In the genomic region with DNA sequence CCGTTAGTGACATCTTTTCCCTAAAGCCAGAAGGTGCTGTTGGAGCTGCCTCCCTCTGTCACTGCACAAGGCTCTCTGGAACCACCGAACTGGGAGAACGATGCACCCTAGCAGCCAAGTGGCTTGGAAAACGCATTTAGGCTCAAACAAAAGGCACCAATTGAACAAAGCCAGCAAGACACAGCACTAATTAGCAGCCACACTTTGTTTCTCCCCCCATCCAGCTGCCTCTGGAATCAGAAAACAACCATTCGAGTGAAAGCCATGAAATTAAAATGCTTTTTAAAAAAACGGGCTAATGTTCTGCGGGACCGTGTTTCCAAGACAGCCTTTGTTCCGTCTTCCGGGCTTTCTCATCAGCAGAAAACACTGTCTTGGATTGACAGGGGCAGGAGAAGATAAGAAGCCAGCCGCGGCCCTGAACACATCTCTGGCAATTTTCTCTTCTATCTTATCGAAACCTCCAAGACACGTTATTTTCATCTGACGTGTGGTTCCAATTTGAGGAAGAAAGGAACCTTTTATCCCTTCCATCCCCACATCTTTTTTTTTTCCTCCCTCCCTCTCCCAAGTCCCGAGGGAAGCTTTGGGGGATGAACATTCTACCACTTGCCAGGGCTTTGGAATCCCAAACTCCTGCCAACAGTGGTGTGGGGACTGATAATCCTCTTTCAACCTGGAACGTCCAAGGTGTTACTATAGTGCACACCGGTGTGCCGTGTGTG, we compare ENCODE assay signal across 9 mouse cellular contexts. TPM values are rescaled to one million over a fixed set of nuclear protein-coding genes. Genes with fewer than 3 reads are reported as not detected.
A peak's percentile ranks its signal among the peaks of the same experiment; 100 is the strongest.
DNase-seq lines count a peak whose midpoint lies in the region; ATAC-seq and TF ChIP-seq lines count a peak whose summit lies in the region.
"Had no signal": no experiment of that assay in that cellular context is flagged by ENCODE, and none has a peak within 500 bp of the region (broad histone marks: within the 10 kb centered on the region; RNA-seq: fewer than 3 reads in every experiment).

No protein-coding gene starts in this region.

- 0 out of 2 replicates have a peak, but pooled peaks cover 2% of the 10 kb centered on the region for H3K27me3 ChIP-seq in kidney, embryonic 15.5 days
- H3K27me3 ChIP-seq in embryonic facial prominence, embryonic 12.5 days: no peaks in the 10 kb centered on the region
- H3K27me3 ChIP-seq in intestine, embryonic 16.5 days (replicated peaks; ENCODE audit: control insufficient read depth, insufficient read depth, low read length): no peaks in the 10 kb centered on the region
- no peaks in the 10 kb centered on the region for H3K27me3 ChIP-seq in midbrain, postnatal 0 days (ENCODE audit: insufficient read depth, low read length)

- no peaks in the 10 kb centered on the region for H3K9me3 ChIP-seq in kidney, embryonic 15.5 days (replicated peaks)
- H3K9me3 ChIP-seq in embryonic facial prominence, embryonic 12.5 days: no peaks in the 10 kb centered on the region
- H3K9me3 ChIP-seq in intestine, embryonic 16.5 days (ENCODE audit: control insufficient read depth, low read length): no peaks in the 10 kb centered on the region
- H3K9me3 ChIP-seq in midbrain, postnatal 0 days (ENCODE audit: low read length): no peaks in the 10 kb centered on the region

- no peak overlapping the region for H3K4me3 ChIP-seq in kidney, embryonic 15.5 days (replicated peaks)
- no peak overlapping the region for H3K4me3 ChIP-seq in embryonic facial prominence, embryonic 12.5 days
- H3K4me3 ChIP-seq in intestine, embryonic 16.5 days (ENCODE audit: low read length): no peak overlapping the region
- no peak overlapping the region for H3K4me3 ChIP-seq in midbrain, postnatal 0 days (ENCODE audit: low read depth, low read length)

- no peak overlapping the region for H3K9ac ChIP-seq in kidney, embryonic 15.5 days
- no peak overlapping the region for H3K9ac ChIP-seq in embryonic facial prominence, embryonic 12.5 days
- H3K9ac ChIP-seq in intestine, embryonic 16.5 days (ENCODE audit: low read depth, low read length): 0 out of 2 replicates have a peak overlapping the region, but pooled peaks have one; percentile 20
- H3K9ac ChIP-seq in midbrain, postnatal 0 days (replicated peaks; ENCODE audit: low read length, poor library complexity, severe bottlenecking): no peak overlapping the region

- ATAC-seq in kidney, embryonic 15.5 days (replicated peaks; ENCODE audit: low FRiP score): no peak
- ATAC-seq in embryonic facial prominence, embryonic 12.5 days (ENCODE audit: insufficient number of reproducible peaks, insufficient read depth, low FRiP score, low TSS enrichment): no peak
- ATAC-seq in intestine, embryonic 16.5 days: no peak
- no peak for ATAC-seq in midbrain, postnatal 0 days (ENCODE audit: low FRiP score)

- no peak overlapping the region for H3K27ac ChIP-seq in kidney, embryonic 15.5 days
- no peak overlapping the region for H3K27ac ChIP-seq in embryonic facial prominence, embryonic 12.5 days
- no peak overlapping the region for H3K27ac ChIP-seq in intestine, embryonic 16.5 days (ENCODE audit: low read length)
- peak overlapping the region; percentile 76 for H3K27ac ChIP-seq in midbrain, postnatal 0 days (ENCODE audit: low read depth, low read length)
- H3K27ac ChIP-seq: kidney, postnatal 0 days had no signal

- peak; percentile 5; the same call in 1 of the 2 replicates for TF ChIP-seq CTCF in midbrain, postnatal 0 days (IDR thresholded peaks at IDR 0.05)

- peak overlapping the region; percentile 2; the same call in 1 of the 2 replicates for H3K4me2 ChIP-seq in kidney, embryonic 15.5 days
- peak overlapping the region; percentile 26 for H3K4me2 ChIP-seq in embryonic facial prominence, embryonic 12.5 days (replicated peaks)
- H3K4me2 ChIP-seq in intestine, embryonic 16.5 days (ENCODE audit: low read depth, low read length): no peak overlapping the region
- peak overlapping the region; percentile 32 for H3K4me2 ChIP-seq in midbrain, postnatal 0 days (ENCODE audit: low read depth, low read length, poor library complexity, severe bottlenecking)

- 23% methylated on average over 19 of the region's 19 CpGs for WGBS in kidney, embryonic 15.5 days
- 5% methylated on average over 19 of the region's 19 CpGs for WGBS in embryonic facial prominence, embryonic 12.5 days
- 23% methylated on average over 19 of the region's 19 CpGs for WGBS in intestine, embryonic 16.5 days
- 3% methylated on average over 19 of the region's 19 CpGs for WGBS in midbrain, postnatal 0 days

- peaks cover 25% of the 10 kb centered on the region for H3K4me1 ChIP-seq in kidney, embryonic 15.5 days
- H3K4me1 ChIP-seq in embryonic facial prominence, embryonic 12.5 days: peaks cover 16% of the 10 kb centered on the region
- H3K4me1 ChIP-seq in intestine, embryonic 16.5 days (ENCODE audit: control insufficient read depth, insufficient read depth, low read length): 0 out of 2 replicates have a peak, but pooled peaks cover 4% of the 10 kb centered on the region
- H3K4me1 ChIP-seq in midbrain, postnatal 0 days (ENCODE audit: insufficient read depth, low read length): 0 out of 2 replicates have a peak, but pooled peaks cover 3% of the 10 kb centered on the region

- no peak for DNase-seq in kidney, postnatal 10 days
- DNase-seq in midbrain, postnatal 0 days (ENCODE audit: low spot score): peak; percentile 66
- no peak for DNase-seq in urinary bladder, postnatal 4 days (ENCODE audit: low spot score in 2 of 2)
- DNase-seq in right cerebral cortex, postnatal 36 days (ENCODE audit: low spot score in 2 of 2): no peak
- DNase-seq in lung, postnatal 10 days: no peak

- H3K36me3 ChIP-seq in kidney, embryonic 15.5 days: no peaks in the 10 kb centered on the region
- no peaks in the 10 kb centered on the region for H3K36me3 ChIP-seq in embryonic facial prominence, embryonic 12.5 days
- H3K36me3 ChIP-seq in intestine, embryonic 16.5 days (ENCODE audit: control insufficient read depth, insufficient read depth, low read length): no peaks in the 10 kb centered on the region
- H3K36me3 ChIP-seq in midbrain, postnatal 0 days (ENCODE audit: insufficient read depth, low read length): no peaks in the 10 kb centered on the region

RNA-seq across cellular contexts. Expression of gene Sec14l1, which starts 54.8 kb away (rescaled TPM):
- polyA plus RNA-seq in kidney, embryonic 15.5 days (2015; fragmentation: Nextera tagmentation; extraction: Ambion mirVana): 66.5 and 69.0 TPM in 2 replicates
- polyA plus RNA-seq in embryonic facial prominence, embryonic 12.5 days (2016; fragmentation: Nextera tagmentation; extraction: Ambion mirVana): 55.6 and 61.0 TPM in 2 replicates
- 28.5 and 29.5 TPM in 2 replicates for polyA plus RNA-seq in intestine, embryonic 16.5 days (2015; fragmentation: Nextera tagmentation; extraction: Ambion mirVana)
- total RNA-seq in midbrain, postnatal 0 days (2014; rRNA removed): 63.5 and 71.1 TPM in 2 replicates
- polyA plus RNA-seq in midbrain, postnatal 0 days (2015; fragmentation: Nextera tagmentation; extraction: Ambion mirVana): 48.0 and 49.2 TPM in 2 replicates
